Mouse (Mus musculus) midbrain, embryonic 10.5 days (tissue): ENCODE measurements at regions not wholly inside any gene's neighbourhood (a gene's known extent, or its start where the extent isn't known, plus 50 kb on each side); places are given as distances from the start of the nearest gene placed in this dataset.

Source experiments
- DNase-seq: peaks from one replicate; pipeline ENCODE4 v3.0.0-alpha.2; 2017; ENCODE audit warnings: low spot score
- H3K27ac ChIP-seq: fragments of 300-500 bp; sonication (generic); replicated peaks from 2 replicates; pipeline ENCODE4 v1.5.1; 2016; ENCODE audit warnings: mild to moderate bottlenecking
- H3K27me3 ChIP-seq: fragments of 300-500 bp; sonication (generic); 2 replicates; pipeline ENCODE4 v1.6.1; 2016; ENCODE audit warnings: low read depth, mild to moderate bottlenecking; ENCODE audit not compliant: poor library complexity, severe bottlenecking
- H3K36me3 ChIP-seq: fragments of 300-500 bp; sonication (generic); 2 replicates; pipeline ENCODE4 v1.6.1; 2016; ENCODE audit warnings: mild to moderate bottlenecking, moderate library complexity
- H3K4me1 ChIP-seq: fragments of 300-500 bp; sonication (generic); 2 replicates; pipeline ENCODE4 v1.6.1; 2016
- H3K4me3 ChIP-seq: fragments of 300-500 bp; sonication (generic); 2 replicates; pipeline ENCODE4 v1.5.1; 2016; ENCODE audit warnings: mild to moderate bottlenecking, moderate library complexity
- H3K9me3 ChIP-seq: fragments of 300-500 bp; sonication (generic); replicated peaks from 2 replicates; pipeline ENCODE4 v1.6.1; 2016; ENCODE audit warnings: mild to moderate bottlenecking
- WGBS: fragments of 180-500 bp; shearing (Covaris S2); methylation state at CpG from one replicate; pipeline ENCODE4 v1.1.7; 2016; 5-methylcytosine and 5-hydroxymethylcytosine counted together

DNA sequence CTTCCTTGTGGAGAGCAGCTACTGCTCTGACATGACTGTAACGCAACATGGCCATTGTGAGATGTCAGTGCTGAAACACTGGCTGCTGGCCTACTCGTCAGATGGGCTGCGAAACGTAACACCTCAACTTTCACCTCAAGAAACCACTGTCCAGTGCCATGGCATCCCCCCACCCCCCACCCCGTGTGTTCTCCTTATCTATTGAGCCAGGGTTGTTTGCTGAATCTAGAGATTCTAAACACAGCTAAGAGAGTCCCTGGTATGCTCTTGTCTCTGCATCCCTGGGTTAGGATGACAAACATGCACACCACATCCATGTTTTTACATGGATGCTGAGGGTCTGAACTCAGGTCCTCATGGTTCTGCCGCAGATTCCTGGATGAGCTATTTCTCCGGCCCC, 134.1 kb upstream of the Slc7a14 start:
- Histone ChIP-seq H3K4me3 (no peak overlapping the region), H3K27me3 (no peaks in the 10 kb centered on the region)
- 88% methylated on average over 7 of the region's 7 CpGs for WGBS

DNA sequence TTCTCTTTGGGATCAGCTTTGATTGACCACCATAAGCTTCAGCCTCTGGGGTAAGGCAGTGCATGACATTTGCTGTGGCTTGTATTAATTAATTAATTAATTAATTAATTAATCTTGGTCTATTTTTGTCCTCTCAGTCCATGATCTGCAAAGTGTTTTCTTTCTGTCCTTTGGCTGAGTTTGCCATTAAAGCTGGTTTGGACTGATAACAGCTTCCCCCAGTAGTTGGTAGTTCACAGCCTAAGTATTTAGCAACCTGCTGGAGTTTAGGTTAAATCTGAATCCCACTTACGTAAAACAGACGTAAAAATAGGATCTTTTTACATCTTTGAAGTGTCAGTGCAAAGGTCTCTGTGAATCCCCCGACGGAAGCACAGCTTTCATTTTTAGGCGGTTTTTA, 133.7 kb upstream of the Slc7a14 start:
- H3K36me3 ChIP-seq = no peaks in the 10 kb centered on the region
- DNase-seq = no peak
- no peaks in the 10 kb centered on the region for H3K9me3 ChIP-seq
- no peaks in the 10 kb centered on the region for H3K27me3 ChIP-seq
- H3K4me1 ChIP-seq = no peaks in the 10 kb centered on the region
- H3K27ac ChIP-seq = no peak overlapping the region
- no peak overlapping the region for H3K4me3 ChIP-seq
- whole genome bisulfite sequencing = 88% methylated on average over 5 of the region's 5 CpGs

More for the DNA sequence above, 134.1 kb upstream of the Slc7a14 start:
- H3K9me3 ChIP-seq = no peaks in the 10 kb centered on the region
- H3K27ac ChIP-seq = no peak overlapping the region
- no peak for DNase-seq
- no peaks in the 10 kb centered on the region for H3K36me3 ChIP-seq
- no peaks in the 10 kb centered on the region for H3K4me1 ChIP-seq

DNA sequence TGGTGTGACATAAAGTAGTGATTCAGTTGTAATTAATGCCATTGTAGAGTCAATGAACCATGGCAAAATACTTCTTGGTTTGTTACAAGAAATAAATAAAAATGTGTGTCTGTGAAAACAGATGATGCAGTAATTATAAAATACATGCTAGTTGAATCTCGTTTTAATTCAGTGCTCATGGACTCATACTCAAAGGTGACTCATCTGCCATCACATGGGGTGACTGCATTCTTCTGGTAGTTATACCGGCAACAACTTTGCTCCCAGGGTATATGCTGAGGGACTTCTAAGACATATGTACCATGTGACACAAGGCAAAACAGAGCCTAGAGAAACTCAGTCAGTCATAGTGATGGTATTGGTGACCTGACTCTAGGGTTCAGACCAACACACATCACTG, 130.1 kb upstream of the Slc7a14 start:
- DNase-seq = no peak
- Histone ChIP-seq H3K4me3 (no peak overlapping the region), H3K4me1 (no peaks in the 10 kb centered on the region), H3K27me3 (no peaks in the 10 kb centered on the region), H3K36me3 (no peaks in the 10 kb centered on the region), H3K9me3 (no peaks in the 10 kb centered on the region), H3K27ac (no peak overlapping the region)
- WGBS = 96% methylated on average over 2 of the region's 2 CpGs

DNA sequence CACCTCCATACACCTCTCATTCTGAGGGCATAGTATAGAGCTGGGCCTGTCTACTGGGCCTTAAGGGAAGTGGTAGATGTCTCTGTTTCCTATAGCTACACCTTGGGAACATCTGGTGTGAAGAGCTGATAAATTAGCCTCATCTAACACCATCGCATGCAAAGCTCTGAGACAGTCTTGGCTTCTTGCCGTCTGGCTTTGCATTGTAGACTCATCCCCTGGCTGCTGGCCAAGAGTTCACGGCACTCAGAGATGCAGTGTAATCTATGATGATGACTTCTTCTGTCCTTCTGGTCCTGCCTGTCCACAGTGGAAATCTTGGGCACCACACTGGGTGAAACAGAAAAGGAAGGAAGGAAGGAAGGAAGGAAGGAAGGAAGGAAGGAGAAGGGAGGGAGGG, 127.8 kb upstream of the Slc7a14 start:
- WGBS = 88% methylated on average over 3 of the region's 3 CpGs
- Histone ChIP-seq H3K27me3 (no peaks in the 10 kb centered on the region), H3K36me3 (no peaks in the 10 kb centered on the region), H3K9me3 (no peaks in the 10 kb centered on the region), H3K4me1 (no peaks in the 10 kb centered on the region), H3K27ac (no peak overlapping the region), H3K4me3 (no peak overlapping the region)
- no peak for DNase-seq

DNA sequence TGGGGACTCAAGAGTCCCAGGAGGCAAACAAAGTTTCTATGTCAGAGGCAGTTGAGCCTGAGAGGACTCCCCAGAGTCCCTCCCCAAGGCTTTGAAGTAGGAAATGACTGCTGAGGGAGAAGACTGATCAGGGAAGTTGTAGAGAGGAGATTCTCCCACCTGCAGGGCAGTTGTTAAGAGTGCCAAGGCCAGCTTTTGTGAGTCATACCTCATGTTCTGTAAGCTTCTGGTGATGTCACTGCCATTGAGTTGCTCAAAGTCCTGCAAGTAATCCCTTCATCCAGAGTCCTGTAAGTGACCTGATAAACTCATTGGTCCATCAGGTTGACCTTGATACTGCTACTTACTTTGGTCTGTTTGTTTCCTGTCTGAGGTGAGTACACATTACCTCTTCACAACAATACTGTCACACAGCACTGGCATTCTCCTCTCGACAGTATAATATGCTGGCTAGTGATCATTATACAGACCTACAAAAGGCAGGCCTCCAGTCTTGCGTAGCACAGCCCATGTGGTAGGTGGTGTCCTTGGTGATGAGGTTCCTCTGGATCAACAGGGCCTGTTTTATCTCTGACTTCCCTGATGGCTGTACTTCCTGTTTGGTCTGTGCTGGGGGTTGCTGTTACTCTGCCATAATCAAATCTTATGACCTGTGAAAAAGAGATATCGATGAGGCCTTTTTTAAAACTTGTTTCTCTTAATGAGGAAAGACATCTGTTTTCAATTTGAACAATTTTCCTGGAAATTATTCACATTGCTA, 125.2 kb upstream of the Slc7a14 start:
- WGBS = 84% methylated on average over 3 of the region's 3 CpGs
- Histone ChIP-seq H3K27me3 (no peaks in the 10 kb centered on the region), H3K4me1 (no peaks in the 10 kb centered on the region), H3K4me3 (no peak overlapping the region), H3K9me3 (no peaks in the 10 kb centered on the region), H3K27ac (no peak overlapping the region), H3K36me3 (no peaks in the 10 kb centered on the region)
- no peak for DNase-seq

DNA sequence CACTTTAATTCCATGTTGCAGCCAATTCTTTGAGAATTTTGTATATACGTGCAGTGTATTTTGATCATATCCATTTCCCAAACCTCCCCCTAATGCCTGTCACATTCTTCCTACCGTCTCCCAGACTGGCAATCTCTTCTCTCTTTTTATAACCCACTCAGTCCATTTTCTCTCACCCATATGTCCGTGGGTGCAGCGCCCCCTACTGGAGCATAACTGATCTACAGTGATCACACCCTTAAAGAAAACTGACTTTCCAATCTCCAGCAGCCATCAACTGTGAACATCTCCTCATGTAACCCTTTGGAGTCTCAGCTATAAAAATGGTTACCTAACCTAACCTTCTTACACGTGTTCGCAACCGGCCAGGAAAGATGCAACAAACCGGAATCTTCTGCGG, 123.0 kb upstream of the Slc7a14 start:
- no peaks in the 10 kb centered on the region for H3K9me3 ChIP-seq
- no peak for DNase-seq
- H3K4me3 ChIP-seq = no peak overlapping the region
- no peak overlapping the region for H3K27ac ChIP-seq
- WGBS = 84% methylated on average over 9 of the region's 9 CpGs
- H3K36me3 ChIP-seq = no peaks in the 10 kb centered on the region
- H3K4me1 ChIP-seq = no peaks in the 10 kb centered on the region
- H3K27me3 ChIP-seq = no peaks in the 10 kb centered on the region

DNA sequence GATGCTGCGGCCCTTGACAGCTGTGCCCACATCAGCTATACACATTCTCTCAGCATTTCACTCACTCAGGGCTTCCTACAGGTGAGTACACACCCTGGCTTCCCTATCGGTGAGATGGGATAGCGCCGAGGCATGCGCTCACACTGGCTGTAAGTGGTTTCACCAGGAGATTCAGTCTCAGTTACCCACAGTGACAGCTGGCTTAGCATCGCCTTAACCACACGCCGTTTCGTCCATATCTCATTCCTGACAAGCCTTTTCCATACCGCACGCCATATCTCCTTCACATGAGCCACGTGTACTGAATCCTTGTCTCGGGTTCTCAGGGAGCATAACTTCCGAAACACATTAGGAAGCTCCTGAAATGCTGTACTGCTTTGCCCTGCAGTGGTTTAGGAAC, 113.3 kb upstream of the Slc7a14 start:
- Histone ChIP-seq H3K36me3 (no peaks in the 10 kb centered on the region), H3K4me1 (no peaks in the 10 kb centered on the region), H3K27ac (no peak overlapping the region), H3K4me3 (no peak overlapping the region), H3K27me3 (no peaks in the 10 kb centered on the region), H3K9me3 (no peaks in the 10 kb centered on the region)
- no peak for DNase-seq
- 93% methylated on average over 14 of the region's 14 CpGs for WGBS

DNA sequence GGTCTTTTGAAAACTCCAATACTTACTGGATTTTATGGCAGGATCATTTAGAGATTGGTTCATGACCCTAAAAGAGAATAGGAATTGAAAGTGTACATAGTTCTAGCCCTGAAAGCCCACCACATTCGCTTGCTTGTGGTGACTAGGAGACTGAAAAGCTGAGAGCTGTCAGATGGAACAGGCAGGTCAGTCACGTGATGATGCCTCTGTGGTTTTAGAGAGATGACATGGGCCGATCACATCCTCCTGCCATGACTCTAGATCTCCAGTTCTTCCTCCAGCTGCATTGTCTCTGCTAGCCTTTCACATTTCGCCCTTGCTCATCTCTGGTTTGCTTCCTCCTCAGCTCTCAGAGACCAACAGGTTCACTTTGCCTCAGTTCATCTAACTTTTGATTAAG, 98.6 kb upstream of the Slc7a14 start:
- Histone ChIP-seq H3K4me3 (no peak overlapping the region), H3K4me1 (no peaks in the 10 kb centered on the region), H3K27me3 (no peaks in the 10 kb centered on the region), H3K36me3 (no peaks in the 10 kb centered on the region), H3K27ac (no peak overlapping the region), H3K9me3 (no peaks in the 10 kb centered on the region)
- WGBS = 87% methylated on average over 4 of the region's 4 CpGs
- no peak for DNase-seq

DNA sequence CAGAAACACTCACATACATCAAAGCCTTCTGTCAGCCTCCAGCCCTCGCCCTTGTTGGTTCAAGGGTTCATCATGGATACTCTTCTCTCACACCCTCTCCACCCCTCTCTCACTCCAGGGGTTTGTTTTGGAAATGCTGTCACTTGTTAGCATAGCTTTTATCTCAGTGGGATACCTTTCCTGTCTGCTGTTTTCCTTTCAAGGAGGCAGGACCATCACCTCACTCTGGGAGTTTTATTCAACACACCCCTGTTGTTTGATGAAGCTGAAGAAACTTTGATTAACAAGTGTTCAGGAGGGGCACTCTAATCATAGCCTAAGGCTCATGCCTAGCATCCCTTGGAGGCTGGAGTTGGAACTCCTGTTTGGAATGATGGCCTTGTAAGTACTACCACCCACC, 95.7 kb upstream of the Slc7a14 start:
- no peak for DNase-seq
- no peak overlapping the region for H3K4me3 ChIP-seq
- WGBS = 19% methylated on average over 1 of the region's 1 CpGs
- H3K4me1 ChIP-seq = no peaks in the 10 kb centered on the region
- no peaks in the 10 kb centered on the region for H3K36me3 ChIP-seq
- no peaks in the 10 kb centered on the region for H3K9me3 ChIP-seq
- no peak overlapping the region for H3K27ac ChIP-seq
- no peaks in the 10 kb centered on the region for H3K27me3 ChIP-seq

DNA sequence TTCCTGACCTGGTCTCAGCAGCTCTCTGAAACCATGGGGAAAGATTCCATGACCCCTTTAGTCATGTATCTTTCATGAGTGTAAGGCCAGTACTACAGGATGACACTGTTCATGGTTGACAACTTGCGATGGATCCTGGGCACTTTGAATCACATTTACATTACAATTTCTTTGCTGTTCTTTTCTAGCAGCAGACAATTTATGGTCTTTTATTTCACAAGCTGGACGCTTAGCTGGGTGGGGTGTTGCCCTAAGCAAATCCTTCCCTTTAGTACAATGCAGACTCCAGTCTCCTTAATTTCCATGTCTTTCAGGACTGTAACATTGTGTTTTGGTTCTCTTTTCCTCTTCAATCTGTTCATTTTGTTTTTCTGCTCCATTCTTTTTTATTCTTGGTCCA, 89.0 kb upstream of the Slc7a14 start:
- Histone ChIP-seq H3K9me3 (peaks cover 9% of the 10 kb centered on the region; the same call in 1 of the 2 replicates), H3K27me3 (no peaks in the 10 kb centered on the region)
- WGBS = 77% methylated on average over 2 of the region's 2 CpGs

DNA sequence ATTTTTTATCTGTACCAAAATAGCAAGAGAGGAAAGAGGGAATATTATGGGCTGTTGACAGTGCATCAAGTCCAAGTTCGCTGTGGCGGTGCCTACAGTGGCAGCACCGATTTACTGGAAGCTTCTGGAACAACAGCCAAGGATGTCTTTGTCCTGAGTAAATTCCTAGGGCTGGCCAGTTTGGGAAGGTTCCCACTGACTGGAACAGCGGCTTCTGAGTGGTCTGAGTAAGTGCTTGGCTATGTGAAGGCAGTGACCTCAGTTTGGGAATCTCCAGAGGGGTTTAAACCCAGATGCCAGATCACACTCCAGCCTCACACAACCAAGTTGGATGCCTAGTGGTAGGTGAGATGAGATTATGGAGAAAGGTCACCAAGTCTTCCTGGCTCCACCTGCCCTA, 84.4 kb upstream of the Slc7a14 start:
- H3K4me3 ChIP-seq = no peak overlapping the region
- H3K27ac ChIP-seq = no peak overlapping the region
- WGBS = 87% methylated on average over 4 of the region's 4 CpGs
- 0 out of 2 replicates have a peak, but pooled peaks cover 3% of the 10 kb centered on the region for H3K4me1 ChIP-seq
- H3K36me3 ChIP-seq = no peaks in the 10 kb centered on the region
- H3K27me3 ChIP-seq = no peaks in the 10 kb centered on the region
- DNase-seq = no peak
- no peaks in the 10 kb centered on the region for H3K9me3 ChIP-seq

More for the DNA sequence above, 89.0 kb upstream of the Slc7a14 start:
- no peak overlapping the region for H3K27ac ChIP-seq
- no peaks in the 10 kb centered on the region for H3K36me3 ChIP-seq
- no peaks in the 10 kb centered on the region for H3K4me1 ChIP-seq
- no peak overlapping the region for H3K4me3 ChIP-seq
- DNase-seq = no peak

DNA sequence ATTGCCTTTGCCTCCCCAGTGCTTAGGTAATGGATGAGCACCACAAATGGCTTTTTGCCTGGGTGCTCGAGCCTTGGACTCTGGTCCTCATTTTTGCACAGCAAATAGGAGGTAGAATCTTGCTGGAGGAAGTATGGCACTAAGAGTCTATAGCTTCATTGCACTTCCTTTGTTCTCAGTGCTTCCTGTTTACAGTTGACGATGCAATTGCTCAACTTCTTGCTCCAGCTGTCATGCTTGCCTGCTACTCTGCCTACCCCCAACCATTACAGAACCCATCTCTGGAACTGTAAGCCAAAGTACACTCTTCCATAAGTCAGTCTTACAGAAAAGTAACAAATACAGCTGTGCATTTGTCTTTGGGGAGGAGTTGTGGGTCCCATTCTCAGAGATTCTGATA, 79.8 kb upstream of the Slc7a14 start:
- H3K27ac ChIP-seq = no peak overlapping the region
- H3K4me1 ChIP-seq = 0 out of 2 replicates have a peak, but pooled peaks cover 3% of the 10 kb centered on the region
- 78% methylated on average over 2 of the region's 2 CpGs for WGBS
- no peaks in the 10 kb centered on the region for H3K9me3 ChIP-seq
- no peaks in the 10 kb centered on the region for H3K36me3 ChIP-seq
- no peak overlapping the region for H3K4me3 ChIP-seq
- DNase-seq = no peak
- no peaks in the 10 kb centered on the region for H3K27me3 ChIP-seq

DNA sequence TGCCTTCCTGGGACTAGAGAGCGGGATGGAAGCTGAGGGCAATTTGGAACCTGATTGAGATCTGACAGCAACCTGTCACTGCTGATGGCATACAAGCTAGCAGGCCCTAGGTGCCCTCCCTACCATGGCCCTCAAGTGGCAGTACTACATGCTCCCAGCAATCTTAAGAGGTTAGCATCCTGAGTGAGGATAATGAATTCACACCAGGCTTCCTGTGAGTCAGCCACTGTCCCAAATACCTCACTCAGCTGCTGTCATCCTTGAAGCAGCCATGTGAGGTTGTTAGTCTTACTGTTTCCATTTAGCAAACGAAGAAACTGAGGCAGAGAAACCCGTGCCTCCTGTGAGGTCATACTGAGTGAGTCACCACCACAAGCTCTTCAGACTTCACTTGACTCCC, 65.5 kb upstream of the Slc7a14 start:
- no peak for DNase-seq
- H3K27ac ChIP-seq = no peak overlapping the region
- no peaks in the 10 kb centered on the region for H3K4me1 ChIP-seq
- no peaks in the 10 kb centered on the region for H3K9me3 ChIP-seq
- WGBS = 77% methylated on average over 3 of the region's 3 CpGs
- H3K27me3 ChIP-seq = no peaks in the 10 kb centered on the region
- no peaks in the 10 kb centered on the region for H3K36me3 ChIP-seq
- no peak overlapping the region for H3K4me3 ChIP-seq

DNA sequence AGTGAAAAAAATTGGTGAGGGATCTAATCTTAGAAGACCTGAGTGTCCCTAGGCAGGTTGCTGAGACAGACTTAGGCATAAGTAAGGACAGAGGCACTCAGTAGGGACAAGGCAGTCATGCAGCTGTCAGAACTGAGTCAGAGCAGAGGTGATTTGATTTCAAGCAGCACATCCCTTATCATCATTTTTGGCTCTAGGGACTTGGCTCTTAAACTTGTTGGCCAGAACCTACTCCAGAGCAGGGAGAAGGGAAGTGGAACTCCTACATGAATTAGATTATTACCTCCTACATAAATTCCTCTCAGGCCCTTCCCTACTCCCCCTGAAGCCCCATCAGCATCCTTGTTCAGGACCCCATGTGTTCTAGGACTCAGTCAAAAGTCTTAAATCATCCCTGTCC, 63.9 kb upstream of the Slc7a14 start:
- no peak for DNase-seq
- H3K27ac ChIP-seq = no peak overlapping the region
- H3K27me3 ChIP-seq = no peaks in the 10 kb centered on the region
- H3K9me3 ChIP-seq = no peaks in the 10 kb centered on the region
- no peak overlapping the region for H3K4me3 ChIP-seq
- no peaks in the 10 kb centered on the region for H3K4me1 ChIP-seq
- no peaks in the 10 kb centered on the region for H3K36me3 ChIP-seq
